Mouse (Mus musculus) MEL (cell line): ENCODE data around the gene Prkce.

Experiments used
- BHLHE40 ChIP-seq: IDR thresholded peaks from 2 replicates; pipeline ENCODE4 v1.6.1; 2012; ENCODE audit warnings: low read depth, mild to moderate bottlenecking, inconsistent platforms, low read length, improper control_type of control experiment, borderline replicate concordance
- CTCF ChIP-seq, 3 experiments: IDR thresholded peaks in 2 of 3; conservative IDR thresholded peaks in 1 of 3; 2 replicates each; pipeline ENCODE4 v1.5.1; 2011 to 2012; ENCODE audit warnings: low read length in 3 of 3, low read depth in 2 of 3, mild to moderate bottlenecking in 2 of 3, improper control_type of control experiment in 1 of 3, inconsistent platforms in 1 of 3, mixed read lengths in 1 of 3, moderate library complexity in 1 of 3; ENCODE audit not compliant: control insufficient read depth in 1 of 3, insufficient read depth in 1 of 3, poor library complexity in 1 of 3, severe bottlenecking in 1 of 3
- E2F4 ChIP-seq: IDR thresholded peaks from 2 replicates; pipeline ENCODE4 v1.6.1; 2011; ENCODE audit warnings: low read depth, low read length, improper control_type of control experiment, borderline replicate concordance
- GABPA ChIP-seq: IDR thresholded peaks from 2 replicates; pipeline ENCODE4 v1.6.1; 2012; ENCODE audit warnings: low read depth, mild to moderate bottlenecking, inconsistent platforms, low read length, improper control_type of control experiment, moderate library complexity
- GATA1 ChIP-seq: IDR thresholded peaks from 2 replicates; pipeline ENCODE4 v1.6.1; 2011; ENCODE audit warnings: low read depth, low read length, improper control_type of control experiment
- JUND ChIP-seq: IDR thresholded peaks from 2 replicates; pipeline ENCODE4 v1.6.1; 2011; ENCODE audit warnings: low read depth, mild to moderate bottlenecking, improper control_type of control experiment, low read length
- MAFK ChIP-seq: IDR thresholded peaks from 2 replicates; pipeline ENCODE4 v1.6.1; 2011; ENCODE audit warnings: low read depth, mild to moderate bottlenecking, low read length, improper control_type of control experiment, borderline replicate concordance
- NRF1 ChIP-seq: IDR thresholded peaks from 2 replicates; pipeline ENCODE4 v1.6.1; 2014; ENCODE audit warnings: low read depth, mild to moderate bottlenecking, inconsistent platforms, low read length, improper control_type of control experiment, moderate library complexity; ENCODE audit not compliant: poor library complexity, insufficient read depth, severe bottlenecking
- POLR2A ChIP-seq, 2 experiments: IDR thresholded peaks; 2 replicates each; pipeline ENCODE4 v1.6.1; 2011 to 2012; ENCODE audit warnings: low read length in 2 of 2, mild to moderate bottlenecking in 2 of 2, control low read depth in 1 of 2, improper control_type of control experiment in 1 of 2, low read depth in 1 of 2, moderate library complexity in 1 of 2; ENCODE audit not compliant: control insufficient read depth in 1 of 2, insufficient read depth in 1 of 2, poor library complexity in 1 of 2
- SMC3 ChIP-seq: IDR thresholded peaks from 2 replicates; pipeline ENCODE4 v1.6.1; 2011; ENCODE audit warnings: low read depth, low read length, improper control_type of control experiment
- TAL1 ChIP-seq: IDR thresholded peaks from 2 replicates; pipeline ENCODE4 v1.6.1; 2012; ENCODE audit warnings: mild to moderate bottlenecking, inconsistent platforms, low read length, moderate library complexity, mixed read lengths
- TCF12 ChIP-seq: IDR thresholded peaks from 2 replicates; pipeline ENCODE4 v1.6.1; 2014; ENCODE audit warnings: low read depth, mild to moderate bottlenecking, inconsistent platforms, low read length, improper control_type of control experiment, moderate library complexity
- ZKSCAN1 ChIP-seq: IDR thresholded peaks from 2 replicates; pipeline ENCODE4 v1.6.1; 2012; ENCODE audit warnings: low read depth, mild to moderate bottlenecking, inconsistent platforms, low read length, improper control_type of control experiment, moderate library complexity
- ZNF384 ChIP-seq: IDR thresholded peaks from 2 replicates; pipeline ENCODE4 v1.6.1; 2012; ENCODE audit warnings: low read depth, mild to moderate bottlenecking, inconsistent platforms, low read length, improper control_type of control experiment

- TF ChIP-seq TAL1 (no peak), POLR2A (IDR thresholded peaks at IDR 0.05; ENCODE audit: control insufficient read depth in 1 of 2, insufficient read depth in 1 of 2, low read depth in 1 of 2, low read length in 2 of 2, poor library complexity in 1 of 2) (no peak), E2F4 (no peak), ZNF384 (no peak), TCF12 (no peak), NRF1 (no peak), ZKSCAN1 (no peak), CTCF (IDR thresholded peaks at IDR 0.05 in 2 of 3, conservative IDR thresholded peaks at IDR 0.05 in 1 of 3; ENCODE audit: control insufficient read depth in 1 of 3, insufficient read depth in 1 of 3, low read depth in 2 of 3, low read length in 3 of 3, poor library complexity in 1 of 3, severe bottlenecking in 1 of 3) (no peak), JUND (no peak), GABPA (no peak), MAFK (no peak), BHLHE40 (no peak), SMC3 (no peak), GATA1 (no peak)
These were observed 187.7 kb downstream of the Prkce start for GRCm38 (mm10) chr17:86355318-86355717.
